Mouse (Mus musculus) bone marrow, adult 2 months (tissue): Measurements from ENCODE around the gene Ugt1a8.
"Not testable (repeated sequence)": the region's sequence is repeated elsewhere in the genome, so short reads cannot be mapped to it uniquely, and the experiment has no call there.

Experiments
- CTCF ChIP-seq: fragments of 200-500 bp; IDR thresholded peaks from 2 replicates; pipeline ENCODE4 v1.5.1; 2011; ENCODE audit warnings: low read length, control low read depth; ENCODE audit not compliant: control insufficient read depth, insufficient read depth
- POLR2A ChIP-seq: fragments of 200-500 bp; IDR thresholded peaks from 2 replicates; pipeline ENCODE4 v1.6.1; 2011; ENCODE audit warnings: low read depth, mild to moderate bottlenecking, control low read depth, low read length, borderline replicate concordance; ENCODE audit not compliant: control insufficient read depth

DNA sequence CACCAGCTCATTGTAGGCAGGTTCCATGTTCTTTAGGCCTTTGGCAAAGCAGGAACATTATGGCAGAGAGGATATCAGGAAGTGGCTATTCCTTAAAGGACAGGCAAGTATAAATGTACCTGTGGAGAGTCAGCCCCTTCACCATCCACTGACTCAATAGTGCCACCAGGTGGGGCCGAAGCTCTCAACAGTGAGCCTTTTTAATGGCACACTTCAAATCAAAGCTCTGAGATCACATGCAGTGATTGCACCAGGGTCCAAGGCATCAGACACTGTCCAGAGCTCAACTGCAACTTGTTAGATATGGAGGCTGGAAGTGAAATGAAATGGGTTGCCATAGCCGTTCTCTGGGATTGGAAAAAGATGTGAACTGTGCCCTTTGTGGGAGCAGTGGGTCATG is 57.7 kb downstream of the Ugt1a8 start:
- not testable (repeated sequence) for TF ChIP-seq POLR2A, CTCF
